Mouse (Mus musculus) layer of hippocampus, postnatal 10 days (tissue): ENCODE measurements around the gene Tmprss9. TPM values are rescaled to one million over a fixed set of nuclear protein-coding genes. Genes with fewer than 3 reads are reported as not detected.
A peak's percentile ranks its signal among the peaks of the same experiment; 100 is the strongest.

Experiments
- DNase-seq, 2 experiments: peaks; one replicate each; pipeline ENCODE4 v3.0.0; 2021; ENCODE audit warnings: low spot score in 2 of 2
- total RNA-seq, 2 experiments: library from RNA; stranded (reverse); gene quantifications; 2 replicates each; pipeline ENCODE4 v1.2.3; 2021

Tmprss9 gene
- total RNA-seq, 2 experiments from 2014 or later, result 0.11 to 0.16 TPM

DNA sequence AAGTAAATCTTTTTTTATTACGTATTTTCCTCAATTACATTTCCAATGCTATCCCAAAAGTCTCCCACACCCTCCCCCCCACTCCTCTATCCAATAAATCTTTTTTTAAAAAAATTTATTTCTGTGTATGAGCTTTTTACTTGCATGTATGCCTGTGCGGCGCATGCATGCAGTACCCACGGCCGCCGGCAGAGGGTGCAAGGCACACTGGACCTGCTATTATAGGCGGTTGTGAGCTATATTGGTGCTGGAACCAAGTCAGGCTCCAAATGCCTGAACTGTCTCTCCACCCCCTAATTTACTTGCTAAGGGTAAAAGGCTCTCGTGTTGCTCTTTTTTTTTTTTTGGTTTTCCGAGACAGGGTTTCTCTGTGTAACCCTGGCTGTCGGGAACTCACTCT lies 9.7 kb downstream of the Tmprss9 start:
- DNase-seq, result peak; percentile 75

GRCm38 (mm10) chr10:80887181-80887580 lies 15.5 kb downstream of the Tmprss9 start:
- DNase-seq, result no peak

DNA sequence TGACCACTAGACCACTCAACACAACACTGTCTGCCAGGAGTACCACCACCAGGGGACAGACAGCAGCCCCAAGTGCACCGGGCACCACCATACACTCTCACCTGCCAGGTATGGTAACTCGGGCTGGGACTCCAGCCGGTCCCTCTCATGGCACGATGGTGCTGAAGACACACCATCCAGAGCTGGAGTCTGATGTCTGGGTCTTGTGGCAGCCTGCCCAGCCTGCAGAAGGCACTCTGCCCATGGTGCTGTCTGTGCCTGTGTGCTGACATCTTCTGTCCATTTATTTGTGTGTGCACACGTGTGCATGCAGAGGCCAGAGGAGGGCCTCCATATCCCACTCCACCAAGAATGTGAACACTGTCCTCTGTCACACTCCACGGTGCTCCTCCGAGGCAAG lies 23.5 kb downstream of the Tmprss9 start:
- no peak for DNase-seq

DNA sequence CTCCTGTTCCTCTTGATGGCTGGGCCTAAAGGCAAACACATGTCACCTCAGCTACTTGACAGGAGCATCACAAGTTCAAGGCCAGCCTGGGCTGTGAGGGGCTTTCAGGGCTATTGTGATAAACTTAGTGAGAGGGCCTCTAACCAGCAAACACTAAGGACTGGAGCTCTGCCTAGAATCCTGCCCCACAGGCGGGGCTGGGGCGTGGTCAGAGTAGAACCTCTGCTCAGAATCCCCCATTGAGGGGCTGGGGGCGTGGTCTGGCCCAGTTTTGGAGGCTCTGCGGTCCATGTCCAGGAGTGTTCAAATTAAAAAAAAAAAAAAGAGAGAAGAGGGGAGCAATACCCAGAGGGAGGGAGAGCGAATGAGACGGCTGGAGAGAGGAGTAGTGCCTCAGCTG lies 24.0 kb downstream of the Tmprss9 start:
- no peak for DNase-seq

DNA sequence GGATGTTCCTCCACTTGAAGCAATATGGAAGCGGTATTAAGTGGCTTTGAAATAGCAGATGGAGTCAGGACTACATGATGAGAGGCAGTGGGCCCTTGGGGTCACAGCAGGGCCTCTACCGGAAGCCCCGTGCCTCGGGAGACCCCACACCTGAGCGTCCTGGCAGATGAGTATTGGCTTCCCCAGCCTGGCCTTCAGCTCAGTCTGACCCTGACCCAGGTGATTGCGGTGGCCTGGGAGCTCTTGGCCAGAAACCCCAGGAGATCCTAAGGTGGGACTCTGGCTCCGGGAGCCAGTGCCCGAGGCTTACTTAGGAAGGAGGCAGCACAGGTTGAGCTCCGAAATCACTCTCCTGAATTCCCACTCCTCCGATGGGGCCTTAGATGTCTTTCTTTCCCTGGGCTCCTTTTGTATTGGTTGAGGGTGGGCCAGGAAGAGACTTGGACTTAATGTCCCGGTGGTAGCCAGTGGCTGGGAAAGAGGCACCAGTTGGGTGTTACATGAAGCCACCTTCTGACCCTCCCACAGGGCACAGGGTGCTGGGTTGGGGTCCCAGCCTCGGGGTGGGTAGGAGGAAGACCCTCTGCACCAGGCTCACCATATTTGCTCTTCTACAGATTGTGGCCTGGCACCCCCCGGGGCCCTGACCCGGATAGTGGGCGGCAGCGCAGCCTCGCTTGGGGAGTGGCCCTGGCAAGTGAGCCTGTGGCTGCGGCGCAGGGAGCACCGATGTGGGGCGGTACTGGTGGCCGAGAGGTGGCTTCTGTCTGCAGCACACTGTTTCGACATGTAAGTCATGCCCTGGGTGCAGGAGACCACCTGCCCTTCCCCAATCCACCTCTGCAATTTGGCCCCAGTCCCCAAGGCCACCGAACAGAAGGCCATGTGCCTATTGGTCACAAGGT lies 25.2 kb downstream of the Tmprss9 start:
- DNase-seq, result no peak

DNA sequence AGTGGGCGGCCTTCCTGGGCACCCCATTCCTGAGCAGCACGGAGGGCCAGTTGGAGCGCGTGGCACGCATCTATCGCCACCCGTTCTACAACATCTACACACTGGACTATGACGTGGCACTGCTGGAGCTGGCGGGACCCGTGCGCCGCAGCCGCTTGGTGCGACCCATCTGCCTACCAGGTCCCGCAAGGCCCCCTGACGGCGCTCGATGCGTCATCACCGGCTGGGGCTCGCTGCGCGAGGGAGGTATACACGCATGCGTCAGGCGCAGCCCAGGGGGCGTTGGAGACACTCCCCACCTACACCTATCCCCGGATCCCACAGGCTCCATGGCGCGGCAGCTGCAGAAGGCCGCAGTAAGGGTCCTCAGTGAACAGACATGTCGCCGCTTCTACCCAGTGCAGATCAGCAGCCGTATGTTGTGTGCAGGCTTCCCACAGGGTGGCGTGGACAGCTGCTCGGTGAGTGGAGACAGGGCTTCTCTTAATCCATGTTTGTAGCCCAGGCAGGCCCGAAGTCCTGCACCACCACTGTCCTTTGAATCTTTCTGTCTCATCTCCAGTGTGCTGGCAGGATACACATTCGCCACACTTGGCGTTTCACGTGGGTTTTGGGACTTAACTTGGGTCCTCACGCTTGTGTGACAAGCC lies 26.3 kb downstream of the Tmprss9 start:
- DNase-seq, result peak; percentile 54 to 69

DNA sequence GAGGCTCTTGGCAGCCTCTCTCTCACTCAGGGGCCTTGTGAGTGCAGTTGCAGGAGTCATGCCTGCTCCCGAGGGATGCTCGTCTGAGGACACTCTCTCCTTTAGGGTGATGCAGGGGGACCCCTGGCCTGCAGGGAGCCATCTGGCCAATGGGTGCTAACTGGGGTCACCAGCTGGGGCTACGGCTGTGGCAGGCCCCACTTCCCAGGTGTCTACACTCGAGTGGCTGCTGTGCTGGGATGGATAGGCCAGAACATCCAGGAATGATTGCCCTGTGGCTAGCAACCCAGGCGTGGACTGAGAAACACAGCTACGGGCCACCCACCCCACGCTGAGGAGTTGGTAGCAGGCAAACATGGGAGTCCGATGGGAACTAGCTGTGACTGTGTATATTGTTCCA lies 27.4 kb downstream of the Tmprss9 start:
- DNase-seq, result no peak

DNA sequence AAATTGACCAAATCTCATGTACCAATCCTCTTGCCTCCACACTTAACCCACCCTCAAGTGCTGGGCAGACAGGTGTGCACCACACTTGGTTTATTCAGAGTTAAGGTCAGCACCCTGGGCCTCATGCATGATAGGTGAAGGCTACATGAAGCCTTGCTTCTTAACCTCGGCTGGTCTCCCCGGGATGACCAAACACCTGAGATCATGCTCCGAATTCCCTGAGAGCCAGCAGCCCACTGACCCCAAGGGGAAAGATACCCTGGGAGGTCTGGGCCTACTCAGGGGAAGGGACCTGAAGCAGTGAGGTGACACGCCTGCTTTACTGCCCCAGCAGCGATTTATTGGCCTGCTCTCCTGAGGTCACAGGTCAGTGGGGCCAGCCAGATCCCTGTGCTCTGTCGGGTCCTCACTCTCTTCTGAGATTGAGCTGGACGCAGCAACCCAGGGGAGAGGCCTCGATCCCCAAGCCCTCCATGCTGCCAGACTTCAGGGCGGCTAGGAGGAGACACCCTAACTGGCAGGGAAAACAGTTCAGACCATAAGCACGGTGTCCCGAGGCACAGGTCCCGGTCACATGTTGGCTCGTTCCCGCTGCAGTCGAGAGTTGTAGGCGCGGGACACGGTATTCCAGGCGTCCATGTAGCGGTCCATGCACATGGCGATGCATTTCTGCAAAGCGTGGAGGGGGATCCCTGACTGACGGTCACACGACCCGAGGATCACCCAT lies 28.1 kb downstream of the Tmprss9 start:
- no peak for DNase-seq

GRCm38 (mm10) chr10:80900318-80901247 lies 28.9 kb downstream of the Tmprss9 start, which contains the start of gene Timm13:
Timm13 (minus strand) TSS chr10:80900969.
- DNase-seq, result peak; percentile 97

DNA sequence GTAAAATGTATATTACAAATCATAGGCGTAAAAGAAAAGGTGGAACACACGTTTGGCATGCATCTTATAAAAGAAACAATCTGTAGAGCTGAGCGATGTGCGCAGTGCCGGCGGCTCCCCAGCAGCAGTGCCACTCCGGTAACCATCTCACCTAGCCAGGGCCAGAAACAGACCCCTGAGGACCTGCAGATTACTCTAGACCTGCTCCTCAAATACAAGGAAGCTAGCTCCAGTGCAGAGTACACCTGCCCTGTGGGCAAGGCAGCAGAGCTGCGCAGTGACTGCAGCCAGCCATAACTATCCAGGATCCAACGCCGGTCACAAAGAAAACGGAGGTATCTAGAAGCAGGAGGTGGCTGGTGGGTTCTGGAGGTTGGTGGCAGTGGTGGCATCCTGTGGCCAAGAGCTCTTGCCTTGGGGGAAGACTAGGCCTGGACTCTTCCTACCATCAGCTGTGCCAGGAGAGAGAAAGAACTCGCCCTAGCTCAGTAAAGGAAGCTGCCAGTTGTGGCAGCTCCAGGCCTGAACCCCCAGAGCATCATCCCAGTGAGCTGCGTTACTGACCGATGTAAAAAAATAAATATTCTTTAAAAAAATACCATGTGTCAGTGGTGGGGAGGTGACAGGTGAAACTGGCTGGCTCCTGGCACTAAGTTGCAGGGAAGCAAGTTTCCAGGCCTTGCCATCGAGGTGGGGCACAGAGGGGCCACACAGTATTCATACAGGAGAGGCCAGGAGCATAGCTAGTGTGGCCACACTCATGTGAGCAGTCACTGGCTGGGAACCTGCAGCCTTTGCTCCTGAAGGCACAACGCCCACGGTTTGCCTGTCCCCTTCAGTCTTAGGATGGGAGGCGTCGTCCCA lies 30.0 kb downstream of the Tmprss9 start:
- no peak for DNase-seq

GRCm38 (mm10) chr10:80902273-80902940 lies 30.8 kb downstream of the Tmprss9 start:
- DNase-seq, result no peak

DNA sequence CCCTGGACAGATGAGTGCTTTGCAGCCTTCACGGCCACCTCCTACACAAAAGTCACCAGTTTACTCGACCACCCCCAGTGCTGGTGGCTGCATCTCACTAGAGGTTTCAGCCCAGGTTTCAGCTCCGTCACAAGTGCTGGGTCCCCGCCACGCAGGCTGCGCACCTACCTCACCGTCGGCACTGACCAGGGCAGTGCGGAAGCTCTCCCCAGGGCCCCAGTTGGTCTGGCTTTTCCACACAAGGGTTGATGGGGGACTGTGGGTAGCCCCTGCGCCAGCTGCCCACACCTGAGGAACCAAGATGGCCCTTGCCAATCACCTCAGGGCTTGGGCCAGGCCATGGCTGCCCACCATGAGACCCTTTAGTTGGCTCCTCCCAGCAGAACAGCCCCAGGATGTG lies 31.6 kb downstream of the Tmprss9 start:
- DNase-seq, result no peak

DNA sequence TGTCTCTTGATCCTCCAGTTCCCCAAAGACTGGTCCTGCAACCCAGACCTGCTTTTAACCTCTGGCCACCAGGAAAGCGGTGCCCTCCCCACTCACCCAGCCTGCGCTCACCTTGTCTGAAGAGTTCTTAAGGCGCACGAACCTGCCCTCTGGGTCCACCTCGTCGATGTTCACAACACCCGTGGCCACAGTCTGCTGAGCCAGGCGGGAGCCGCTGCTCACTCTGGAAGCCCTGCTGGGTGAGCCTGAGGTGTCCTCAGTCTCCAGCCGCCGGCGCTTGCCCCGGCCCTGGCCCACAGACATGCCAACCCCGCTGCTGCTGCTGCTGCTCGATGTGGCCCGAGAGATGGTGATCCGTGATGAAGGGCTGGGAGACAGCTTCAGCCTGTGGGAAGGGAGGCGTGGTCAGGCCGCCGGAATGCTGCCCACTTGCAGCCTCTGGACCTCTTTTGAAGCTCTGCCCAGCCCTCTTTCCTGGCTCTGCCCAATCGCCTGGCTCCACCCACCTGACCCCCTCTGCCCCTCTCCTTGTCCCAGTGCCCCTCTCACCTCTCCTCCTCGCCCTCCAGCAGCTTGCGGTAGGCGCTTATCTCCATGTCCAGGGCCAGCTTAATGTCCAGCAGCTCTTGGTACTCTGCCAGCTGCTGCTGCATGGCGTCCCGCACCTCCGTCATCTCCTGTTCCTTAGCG lies 32.5 kb downstream of the Tmprss9 start:
- DNase-seq, result no peak

GRCm38 (mm10) chr10:80904709-80905108 lies 33.1 kb downstream of the Tmprss9 start:
- DNase-seq, result no peak

- no peak for DNase-seq
Observed at GRCm38 (mm10) chr10:80909375-80910162, 37.9 kb downstream of the Tmprss9 start.

DNA sequence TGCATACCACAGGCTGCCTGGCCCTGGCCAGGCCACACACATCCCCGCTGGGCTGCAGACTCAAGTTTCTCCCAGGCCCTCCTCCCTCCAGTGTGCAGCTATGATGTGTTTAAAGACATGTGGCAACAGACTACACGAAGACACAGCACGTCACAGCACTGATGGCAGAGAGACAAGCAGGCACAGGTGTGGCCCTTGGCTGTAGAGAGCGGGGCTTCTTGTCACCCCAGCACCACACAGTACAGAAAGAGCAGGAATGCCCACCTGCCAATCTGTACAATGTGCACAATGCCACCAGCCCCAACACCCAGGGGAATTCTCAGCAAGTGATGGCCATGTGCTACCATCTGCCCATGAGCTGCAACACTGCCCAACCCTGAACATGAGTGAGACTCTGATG lies 39.7 kb downstream of the Tmprss9 start:
- no peak for DNase-seq

DNA sequence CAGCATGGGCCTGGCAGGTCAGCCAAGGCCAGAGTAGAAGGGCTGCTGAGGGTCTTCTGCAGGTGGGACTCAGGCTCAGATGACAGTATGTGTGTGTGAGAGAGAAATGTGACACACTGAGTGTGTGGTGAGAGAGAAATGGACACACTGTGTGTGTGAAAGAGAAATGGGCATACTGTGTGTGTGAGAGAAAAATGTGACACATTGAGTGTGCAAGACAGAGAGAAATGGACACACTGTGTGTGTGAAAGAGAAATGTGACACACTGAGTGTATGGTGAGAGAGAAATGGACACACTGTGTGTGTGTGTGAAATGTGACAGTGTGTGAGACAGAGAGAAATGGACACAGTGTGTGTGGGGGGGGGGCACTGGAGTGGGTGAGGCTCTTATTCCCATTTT lies 40.2 kb downstream of the Tmprss9 start:
- no peak for DNase-seq
